Mouse (Mus musculus) embryo, embryonic 9.5 days (tissue): ENCODE data around the gene Tm2d1.

Experiments used
- DNase-seq: peaks from one replicate; pipeline ENCODE4 v3.0.0-alpha.2; 2017; ENCODE audit errors: extremely low spot score

Gene Tm2d1

DNA sequence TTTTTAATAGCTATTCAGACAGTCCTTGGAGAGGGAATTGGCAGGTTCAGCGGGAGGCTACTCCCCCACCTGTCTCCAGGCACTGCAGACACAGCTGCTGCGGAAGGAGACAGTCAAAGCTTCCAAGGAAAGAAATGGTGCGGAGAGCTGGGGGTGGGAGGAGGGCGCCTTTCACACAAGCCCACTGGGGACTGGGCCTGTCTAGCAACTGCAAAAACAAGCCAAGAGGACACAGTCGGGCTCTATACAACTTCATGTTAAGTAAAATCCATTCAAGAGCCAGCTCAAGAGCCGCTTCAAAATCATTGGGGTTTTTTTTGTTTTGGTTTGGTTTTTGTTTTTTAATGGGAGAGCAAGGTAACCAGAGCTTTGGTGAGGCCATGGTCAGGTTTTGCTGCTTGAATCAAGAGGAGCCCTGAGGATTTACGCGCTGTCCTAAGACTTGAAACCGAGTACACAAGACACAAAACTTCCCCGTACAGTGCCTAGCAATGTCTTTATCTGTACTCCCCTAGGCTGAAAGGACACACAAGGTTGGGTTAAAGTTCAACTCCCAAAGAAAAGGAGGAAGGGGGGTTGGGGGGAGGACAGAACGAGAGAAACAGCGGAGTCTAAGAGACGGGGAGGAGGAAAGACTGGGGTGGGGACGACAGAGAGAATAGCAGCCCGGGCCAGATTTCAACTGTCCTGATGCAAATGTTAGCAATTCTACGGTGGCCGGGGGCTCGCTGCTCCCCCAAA is 61.6 kb downstream of the Tm2d1 start:
- DNase-seq, result peak; percentile 72

DNA sequence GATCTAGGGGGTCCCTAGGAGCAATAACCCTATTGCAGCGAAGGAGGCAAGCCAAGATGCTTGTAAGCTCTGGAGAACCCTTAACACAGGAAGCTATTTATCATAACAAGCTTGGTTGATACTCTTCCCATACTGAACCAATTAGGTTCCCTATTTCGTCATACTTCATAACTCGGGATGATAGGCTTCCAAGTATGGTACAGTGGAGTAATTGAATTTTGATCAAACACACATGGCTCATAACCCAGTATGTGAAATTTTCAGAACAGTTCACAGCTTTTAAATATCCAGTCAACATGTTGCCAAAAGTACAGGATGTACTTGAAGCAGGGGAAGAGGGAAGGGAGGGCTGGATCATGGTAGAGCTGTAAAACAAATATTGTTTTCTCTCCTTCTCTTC is 64.3 kb downstream of the Tm2d1 start:
- no peak for DNase-seq

GRCm38 (mm10) chr4:98317149-98317548 is 66.0 kb downstream of the Tm2d1 start:
- no peak for DNase-seq
